Mouse (Mus musculus): Measurements from ENCODE around the gene Abcc9. TPM values are rescaled to one million over a fixed set of nuclear protein-coding genes. Genes with fewer than 3 reads are reported as not detected.

Abcc9 gene
- polyA plus RNA-seq, 1 experiment from 2014 or later = 7.8 TPM

GRCm38 (mm10) chr6:142550871-142551270, 151.2 kb downstream of the Abcc9 start:
- H3K4me1 ChIP-seq (ENCODE audit: control insufficient read depth, insufficient read depth, low read length) = 0 out of 2 replicates have a peak, but pooled peaks cover 3% of the 10 kb centered on the region
- WGBS = 40% methylated on average over 4 of the region's 4 CpGs
- H3K9me3 ChIP-seq (ENCODE audit: control insufficient read depth, low read length) = no peaks in the 10 kb centered on the region
- H3K27ac ChIP-seq (ENCODE audit: low read length) = peak overlapping the region; percentile 42; the same call in 1 of the 2 replicates
- H3K4me2 ChIP-seq (ENCODE audit: low read depth, low read length) = no peak overlapping the region
- H3K36me3 ChIP-seq (ENCODE audit: control insufficient read depth, insufficient read depth, low read length) = no peaks in the 10 kb centered on the region
- H3K9ac ChIP-seq (ENCODE audit: low read depth, low read length) = no peak overlapping the region
- H3K27me3 ChIP-seq (replicated peaks; ENCODE audit: control insufficient read depth, insufficient read depth, low read length) = no peaks in the 10 kb centered on the region
- ATAC-seq = no peak
- no peak overlapping the region for H3K4me3 ChIP-seq (ENCODE audit: low read length)

DNA sequence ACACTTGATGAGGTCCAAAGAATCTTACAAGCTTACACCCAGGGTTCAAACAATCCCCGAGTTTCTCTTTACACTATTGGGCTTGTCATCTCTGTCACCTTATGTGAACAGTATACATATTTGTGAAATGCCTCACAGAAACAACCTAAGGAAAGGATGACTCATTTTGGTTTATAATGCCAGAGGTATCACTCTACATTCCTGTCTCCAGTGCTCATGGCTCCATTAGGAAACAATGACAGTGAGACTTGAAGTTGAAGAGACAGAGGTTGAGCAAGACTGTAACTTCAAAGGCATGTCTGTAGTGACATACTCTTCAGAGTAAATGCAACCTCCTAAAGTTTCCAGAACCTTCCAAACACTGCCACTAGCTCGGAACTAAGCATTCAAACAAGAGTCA, 153.7 kb downstream of the Abcc9 start:
- Histone ChIP-seq H3K9me3 (ENCODE audit: control insufficient read depth, low read length) (no peaks in the 10 kb centered on the region), H3K27me3 (replicated peaks; ENCODE audit: control insufficient read depth, insufficient read depth, low read length) (no peaks in the 10 kb centered on the region), H3K27ac (ENCODE audit: low read length) (no peak overlapping the region), H3K36me3 (ENCODE audit: control insufficient read depth, insufficient read depth, low read length) (no peaks in the 10 kb centered on the region), H3K4me2 (ENCODE audit: low read depth, low read length) (no peak overlapping the region), H3K9ac (ENCODE audit: low read depth, low read length) (no peak overlapping the region), H3K4me1 (ENCODE audit: control insufficient read depth, insufficient read depth, low read length) (0 out of 2 replicates have a peak, but pooled peaks cover 3% of the 10 kb centered on the region), H3K4me3 (ENCODE audit: low read length) (no peak overlapping the region)
- no peak for ATAC-seq
- whole genome bisulfite sequencing = 92% methylated on average over 2 of the region's 2 CpGs

DNA sequence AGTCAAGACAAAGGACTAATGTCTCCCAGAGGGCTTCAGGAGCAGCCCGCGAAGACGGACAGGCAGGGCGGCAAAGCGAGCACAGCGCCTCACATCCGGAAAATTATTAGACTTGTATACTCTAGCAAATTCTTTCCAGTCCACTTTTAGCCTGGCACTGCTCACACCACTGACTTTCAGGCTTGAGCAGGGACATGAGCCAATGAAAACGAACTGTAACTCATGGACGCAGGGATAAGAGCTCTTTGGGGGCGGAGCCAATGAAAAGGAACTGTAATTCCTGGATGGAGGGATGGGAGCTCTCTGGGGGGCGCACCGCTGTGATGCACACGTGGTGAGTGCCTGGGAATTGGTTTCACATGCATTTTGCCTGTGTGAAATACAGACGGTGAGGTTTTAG, 157.0 kb downstream of the Abcc9 start:
- H3K4me2 ChIP-seq (ENCODE audit: low read depth, low read length) = 0 out of 2 replicates have a peak overlapping the region, but pooled peaks have one; percentile 17
- no peaks in the 10 kb centered on the region for H3K4me1 ChIP-seq (ENCODE audit: control insufficient read depth, insufficient read depth, low read length)
- no peak overlapping the region for H3K9ac ChIP-seq (ENCODE audit: low read depth, low read length)
- H3K27me3 ChIP-seq (replicated peaks; ENCODE audit: control insufficient read depth, insufficient read depth, low read length) = no peaks in the 10 kb centered on the region
- peak overlapping the region; percentile 3; the same call in 1 of the 2 replicates for H3K27ac ChIP-seq (ENCODE audit: low read length)
- 53% methylated on average over 14 of the region's 14 CpGs for WGBS
- no peaks in the 10 kb centered on the region for H3K9me3 ChIP-seq (ENCODE audit: control insufficient read depth, low read length)
- peak; percentile 47; the same call in 1 of the 2 replicates for ATAC-seq
- no peak overlapping the region for H3K4me3 ChIP-seq (ENCODE audit: low read length)
- H3K36me3 ChIP-seq (ENCODE audit: control insufficient read depth, insufficient read depth, low read length) = no peaks in the 10 kb centered on the region

- 41% methylated on average over 4 of the region's 4 CpGs for WGBS
- no peak overlapping the region for H3K9ac ChIP-seq (ENCODE audit: low read depth, low read length)
- no peak for ATAC-seq
- H3K36me3 ChIP-seq (ENCODE audit: control insufficient read depth, insufficient read depth, low read length) = no peaks in the 10 kb centered on the region
- H3K4me2 ChIP-seq (ENCODE audit: low read depth, low read length) = no peak overlapping the region
- H3K9me3 ChIP-seq (ENCODE audit: control insufficient read depth, low read length) = no peaks in the 10 kb centered on the region
- no peak overlapping the region for H3K4me3 ChIP-seq (ENCODE audit: low read length)
- peak overlapping the region; percentile 55; the same call in 1 of the 2 replicates for H3K27ac ChIP-seq (ENCODE audit: low read length)
- H3K4me1 ChIP-seq (ENCODE audit: control insufficient read depth, insufficient read depth, low read length) = no peaks in the 10 kb centered on the region
- no peaks in the 10 kb centered on the region for H3K27me3 ChIP-seq (replicated peaks; ENCODE audit: control insufficient read depth, insufficient read depth, low read length)
Measured at GRCm38 (mm10) chr6:142543648-142544047, 158.5 kb downstream of the Abcc9 start.

GRCm38 (mm10) chr6:142542800-142543175, 159.3 kb downstream of the Abcc9 start:
- Histone ChIP-seq H3K4me1 (ENCODE audit: control insufficient read depth, insufficient read depth, low read length) (peaks cover 3% of the 10 kb centered on the region; the same call in 1 of the 2 replicates), H3K4me3 (ENCODE audit: low read length) (no peak overlapping the region), H3K27me3 (replicated peaks; ENCODE audit: control insufficient read depth, insufficient read depth, low read length) (no peaks in the 10 kb centered on the region), H3K4me2 (ENCODE audit: low read depth, low read length) (no peak overlapping the region), H3K9me3 (ENCODE audit: control insufficient read depth, low read length) (no peaks in the 10 kb centered on the region), H3K27ac (ENCODE audit: low read length) (peak overlapping the region; percentile 53), H3K9ac (ENCODE audit: low read depth, low read length) (no peak overlapping the region), H3K36me3 (ENCODE audit: control insufficient read depth, insufficient read depth, low read length) (no peaks in the 10 kb centered on the region)
- 56% methylated on average over 6 of the region's 6 CpGs for WGBS
- peak; percentile 33; the same call in 1 of the 2 replicates for ATAC-seq

GRCm38 (mm10) chr6:142542082-142542799, 159.9 kb downstream of the Abcc9 start:
- ATAC-seq = peak; percentile 51
- Histone ChIP-seq H3K27ac (ENCODE audit: low read length) (peak overlapping the region; percentile 60), H3K27me3 (replicated peaks; ENCODE audit: control insufficient read depth, insufficient read depth, low read length) (no peaks in the 10 kb centered on the region), H3K36me3 (ENCODE audit: control insufficient read depth, insufficient read depth, low read length) (no peaks in the 10 kb centered on the region), H3K9me3 (ENCODE audit: control insufficient read depth, low read length) (no peaks in the 10 kb centered on the region), H3K4me3 (ENCODE audit: low read length) (no peak overlapping the region), H3K4me1 (ENCODE audit: control insufficient read depth, insufficient read depth, low read length) (peaks cover 3% of the 10 kb centered on the region; the same call in 1 of the 2 replicates), H3K4me2 (ENCODE audit: low read depth, low read length) (no peak overlapping the region), H3K9ac (ENCODE audit: low read depth, low read length) (no peak overlapping the region)
- WGBS = 44% methylated on average over 8 of the region's 8 CpGs

GRCm38 (mm10) chr6:142540561-142541160, 161.5 kb downstream of the Abcc9 start:
- ATAC-seq = no peak
- H3K27ac ChIP-seq (ENCODE audit: low read length) = no peak overlapping the region
- WGBS = 71% methylated on average over 10 of the region's 10 CpGs
- H3K4me1 ChIP-seq (ENCODE audit: control insufficient read depth, insufficient read depth, low read length) = peaks cover 3% of the 10 kb centered on the region; the same call in 1 of the 2 replicates
- H3K36me3 ChIP-seq (ENCODE audit: control insufficient read depth, insufficient read depth, low read length) = no peaks in the 10 kb centered on the region
- H3K9ac ChIP-seq (ENCODE audit: low read depth, low read length) = no peak overlapping the region
- no peak overlapping the region for H3K4me2 ChIP-seq (ENCODE audit: low read depth, low read length)
- H3K27me3 ChIP-seq (replicated peaks; ENCODE audit: control insufficient read depth, insufficient read depth, low read length) = no peaks in the 10 kb centered on the region
- no peaks in the 10 kb centered on the region for H3K9me3 ChIP-seq (ENCODE audit: control insufficient read depth, low read length)
- H3K4me3 ChIP-seq (ENCODE audit: low read length) = no peak overlapping the region

DNA sequence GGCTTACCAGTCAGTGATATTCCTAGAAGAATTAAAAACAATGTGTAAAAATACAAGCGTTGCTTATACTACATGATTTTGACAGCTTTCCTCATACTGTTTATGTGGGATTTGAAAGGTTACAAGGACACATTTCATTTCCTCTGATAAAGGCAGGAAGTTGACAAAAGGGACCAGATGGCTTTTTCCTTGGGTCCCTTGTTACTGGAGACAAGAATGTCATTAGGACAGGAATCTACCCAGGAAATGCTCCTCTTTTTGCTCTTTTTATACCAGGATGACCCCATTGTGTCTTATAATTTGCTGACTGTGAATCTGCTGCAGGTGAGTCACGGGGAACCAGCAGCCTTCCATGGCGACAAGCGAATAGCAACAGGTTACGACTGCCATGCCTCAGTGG, 162.0 kb downstream of the Abcc9 start:
- WGBS = 73% methylated on average over 5 of the region's 5 CpGs
- H3K4me3 ChIP-seq (ENCODE audit: low read length) = no peak overlapping the region
- H3K9me3 ChIP-seq (ENCODE audit: control insufficient read depth, low read length) = no peaks in the 10 kb centered on the region
- H3K4me2 ChIP-seq (ENCODE audit: low read depth, low read length) = no peak overlapping the region
- H3K27me3 ChIP-seq (replicated peaks; ENCODE audit: control insufficient read depth, insufficient read depth, low read length) = no peaks in the 10 kb centered on the region
- peaks cover 3% of the 10 kb centered on the region; the same call in 1 of the 2 replicates for H3K4me1 ChIP-seq (ENCODE audit: control insufficient read depth, insufficient read depth, low read length)
- no peak overlapping the region for H3K9ac ChIP-seq (ENCODE audit: low read depth, low read length)
- no peak for ATAC-seq
- H3K27ac ChIP-seq (ENCODE audit: low read length) = no peak overlapping the region
- H3K36me3 ChIP-seq (ENCODE audit: control insufficient read depth, insufficient read depth, low read length) = no peaks in the 10 kb centered on the region

GRCm38 (mm10) chr6:142538503-142538902, 163.6 kb downstream of the Abcc9 start:
- Histone ChIP-seq H3K4me1 (ENCODE audit: control insufficient read depth, insufficient read depth, low read length) (peaks cover 3% of the 10 kb centered on the region; the same call in 1 of the 2 replicates), H3K4me2 (ENCODE audit: low read depth, low read length) (no peak overlapping the region), H3K4me3 (ENCODE audit: low read length) (no peak overlapping the region), H3K9me3 (ENCODE audit: control insufficient read depth, low read length) (no peaks in the 10 kb centered on the region), H3K36me3 (ENCODE audit: control insufficient read depth, insufficient read depth, low read length) (no peaks in the 10 kb centered on the region), H3K27me3 (replicated peaks; ENCODE audit: control insufficient read depth, insufficient read depth, low read length) (no peaks in the 10 kb centered on the region), H3K9ac (ENCODE audit: low read depth, low read length) (no peak overlapping the region), H3K27ac (ENCODE audit: low read length) (peak overlapping the region; percentile 56; the same call in 1 of the 2 replicates)
- 53% methylated on average over 17 of the region's 17 CpGs for WGBS
- peak; percentile 58 for ATAC-seq

Measured in intestine, embryonic 16.5 days (tissue).